Mouse (Mus musculus): Measurements from ENCODE around the gene Nbeal1.
"Not testable (repeated sequence)": the region's sequence is repeated elsewhere in the genome, so short reads cannot be mapped to it uniquely, and the experiment has no call there.

The Nbeal1 gene

GRCm38 (mm10) chr1:60179932-60180783 lies at the start of gene Nbeal1:
Nbeal1 (plus strand) TSS chr1:60180599.
- DNase-seq (ENCODE audit: low spot score in 2 of 2) = peak; percentile 97

DNA sequence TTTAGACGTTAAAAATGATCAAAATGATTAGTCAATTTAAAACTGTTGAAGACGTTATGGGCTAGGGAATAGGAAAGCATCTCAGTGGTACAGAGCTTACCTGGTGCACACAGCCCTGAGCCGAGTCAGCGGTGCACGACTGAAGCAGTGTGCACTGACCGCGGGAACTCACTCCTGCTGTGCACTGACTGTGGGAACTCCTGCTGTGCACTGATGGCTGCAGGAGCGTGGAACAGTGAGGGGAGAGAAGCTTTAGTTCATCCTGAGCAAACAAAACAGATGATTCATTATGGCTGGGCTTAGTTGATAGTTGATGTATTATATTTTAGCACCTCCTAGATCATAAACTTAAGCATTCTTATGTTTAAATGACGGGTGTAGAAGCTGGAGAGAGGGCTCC lies 43.1 kb upstream of the Nbeal1 start:
- no peak for DNase-seq (ENCODE audit: low spot score in 2 of 2)

GRCm38 (mm10) chr1:60152700-60153099 lies 27.7 kb upstream of the Nbeal1 start:
- DNase-seq (ENCODE audit: low spot score in 2 of 2) = no peak

DNA sequence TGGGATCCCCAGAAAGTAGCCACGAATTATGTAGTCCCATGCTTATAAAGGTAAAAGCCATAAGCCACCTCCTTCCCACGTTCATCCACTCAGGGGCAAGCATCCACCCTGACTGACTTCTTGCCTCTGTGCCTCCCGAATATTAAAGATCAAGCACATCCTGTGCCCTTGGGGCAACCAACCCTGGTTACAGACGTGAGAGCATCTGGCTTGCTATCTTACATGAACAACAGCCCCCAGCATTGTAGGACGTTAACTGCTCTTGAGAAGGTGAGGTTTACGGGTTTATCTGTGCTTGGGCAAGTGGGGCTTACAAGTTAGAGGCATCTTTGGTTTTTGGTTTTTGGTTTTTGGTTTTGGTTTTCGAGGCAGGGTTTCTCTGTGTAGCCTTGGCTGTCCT lies 23.7 kb upstream of the Nbeal1 start:
- DNase-seq (ENCODE audit: low spot score in 2 of 2) = no peak

- no peak for DNase-seq (ENCODE audit: low spot score in 2 of 2)
Measured at GRCm38 (mm10) chr1:60158411-60158810, 22.0 kb upstream of the Nbeal1 start.

- DNase-seq (ENCODE audit: low spot score in 2 of 2) = no peak
Measured at GRCm38 (mm10) chr1:60163676-60164075, 16.7 kb upstream of the Nbeal1 start.

GRCm38 (mm10) chr1:60169626-60170025 lies 10.8 kb upstream of the Nbeal1 start:
- DNase-seq (ENCODE audit: low spot score in 2 of 2) = no peak

- no peak for DNase-seq (ENCODE audit: low spot score in 2 of 2)
Measured at GRCm38 (mm10) chr1:60170251-60170650, 10.1 kb upstream of the Nbeal1 start.

DNA sequence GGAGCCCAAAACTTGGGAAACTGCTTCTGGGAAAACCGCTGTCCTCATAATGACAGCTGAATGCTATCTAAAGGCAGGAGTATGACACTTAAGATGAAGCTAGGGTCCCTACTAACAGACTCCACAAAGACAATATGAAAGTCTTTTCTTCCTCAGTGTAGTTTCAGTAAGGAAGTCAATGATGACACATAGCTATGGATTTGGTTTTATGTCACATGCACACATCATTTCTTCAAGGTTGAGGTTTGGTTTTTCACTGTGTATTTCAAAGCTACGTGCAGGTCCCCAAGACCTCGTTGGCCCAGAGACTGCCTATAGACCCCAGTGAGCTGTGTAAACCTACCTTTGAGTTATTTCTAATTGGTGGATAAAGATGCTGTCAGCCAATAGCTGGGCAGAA lies 7.3 kb upstream of the Nbeal1 start:
- no peak for DNase-seq (ENCODE audit: low spot score in 2 of 2)

GRCm38 (mm10) chr1:60177814-60178213 lies 2.6 kb upstream of the Nbeal1 start:
- DNase-seq (ENCODE audit: low spot score in 2 of 2) = not testable (repeated sequence)

DNA sequence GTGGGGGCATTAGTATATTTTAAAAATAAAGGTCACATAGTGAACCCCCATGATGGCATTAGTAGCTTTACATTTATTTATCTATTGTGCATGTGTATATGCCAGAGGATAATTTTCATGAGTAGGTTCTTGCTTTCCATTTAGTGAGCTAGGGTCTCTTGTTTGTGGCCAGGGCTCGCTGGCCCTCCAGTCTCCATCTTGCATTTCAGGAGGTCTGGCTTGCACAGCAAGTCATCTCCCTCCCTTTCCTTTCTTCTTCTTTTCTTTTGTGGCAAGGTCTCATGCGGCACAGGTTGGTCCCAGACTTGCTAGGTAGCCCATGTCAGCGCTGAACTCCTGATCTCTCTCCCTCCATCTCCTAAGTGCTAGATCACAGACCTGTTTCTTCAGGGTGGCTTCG lies 1.0 kb upstream of the Nbeal1 start:
- DNase-seq (ENCODE audit: low spot score in 2 of 2) = no peak

DNA sequence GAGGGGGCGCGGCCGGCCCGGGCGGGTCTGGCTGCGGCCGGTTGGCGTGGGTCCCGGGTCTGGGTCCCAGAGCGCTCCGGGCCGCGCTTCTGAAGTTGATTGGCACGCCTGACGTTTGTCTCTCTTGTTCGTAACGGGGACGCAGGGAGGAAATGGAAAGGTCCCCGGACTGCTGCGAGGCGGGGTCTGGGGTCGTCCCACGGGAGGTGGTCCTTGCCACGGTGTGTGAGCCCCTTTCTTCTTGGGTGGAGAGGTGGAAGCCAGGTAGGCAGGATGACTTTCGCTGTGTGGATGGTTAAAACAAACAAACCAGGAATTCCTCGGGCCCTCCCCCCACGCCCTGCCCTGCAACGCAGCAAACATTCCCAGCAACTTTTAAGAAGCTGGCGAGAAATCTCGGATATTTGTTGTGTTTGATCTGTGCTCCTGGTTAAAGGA lies 404 bp downstream of the Nbeal1 start:
- peak in 1 of 2 experiments; percentile 5 for DNase-seq (ENCODE audit: low spot score in 2 of 2)

GRCm38 (mm10) chr1:60188454-60188853 lies 8.1 kb downstream of the Nbeal1 start:
- no peak for DNase-seq (ENCODE audit: low spot score in 2 of 2)

GRCm38 (mm10) chr1:60196813-60197212 lies 16.4 kb downstream of the Nbeal1 start:
- DNase-seq (ENCODE audit: low spot score in 2 of 2) = no peak

GRCm38 (mm10) chr1:60199006-60199405 lies 18.6 kb downstream of the Nbeal1 start:
- no peak for DNase-seq (ENCODE audit: low spot score in 2 of 2)

- no peak for DNase-seq (ENCODE audit: low spot score in 2 of 2)
Measured at GRCm38 (mm10) chr1:60236261-60236660, 55.9 kb downstream of the Nbeal1 start.

GRCm38 (mm10) chr1:60240430-60240829 lies 60.0 kb downstream of the Nbeal1 start:
- DNase-seq (ENCODE audit: low spot score in 2 of 2) = no peak

GRCm38 (mm10) chr1:60268113-60268512 lies 87.7 kb downstream of the Nbeal1 start:
- DNase-seq (ENCODE audit: low spot score in 2 of 2) = no peak

GRCm38 (mm10) chr1:60269314-60269713 lies 88.9 kb downstream of the Nbeal1 start:
- no peak for DNase-seq (ENCODE audit: low spot score in 2 of 2)

- no peak for DNase-seq (ENCODE audit: low spot score in 2 of 2)
Measured at GRCm38 (mm10) chr1:60272471-60272870, 92.1 kb downstream of the Nbeal1 start.

- DNase-seq (ENCODE audit: low spot score in 2 of 2) = no peak
Measured at GRCm38 (mm10) chr1:60293921-60294320, 113.5 kb downstream of the Nbeal1 start.

- DNase-seq (ENCODE audit: low spot score in 2 of 2) = peak; percentile 89 to 90
Measured at GRCm38 (mm10) chr1:60342808-60343629, 162.6 kb downstream of the Nbeal1 start, which contains the start of gene Cyp20a1. Cyp20a1 (plus strand) TSS chr1:60343323.
